8 mouse cellular contexts compared by ENCODE assay signal in the genomic region with DNA sequence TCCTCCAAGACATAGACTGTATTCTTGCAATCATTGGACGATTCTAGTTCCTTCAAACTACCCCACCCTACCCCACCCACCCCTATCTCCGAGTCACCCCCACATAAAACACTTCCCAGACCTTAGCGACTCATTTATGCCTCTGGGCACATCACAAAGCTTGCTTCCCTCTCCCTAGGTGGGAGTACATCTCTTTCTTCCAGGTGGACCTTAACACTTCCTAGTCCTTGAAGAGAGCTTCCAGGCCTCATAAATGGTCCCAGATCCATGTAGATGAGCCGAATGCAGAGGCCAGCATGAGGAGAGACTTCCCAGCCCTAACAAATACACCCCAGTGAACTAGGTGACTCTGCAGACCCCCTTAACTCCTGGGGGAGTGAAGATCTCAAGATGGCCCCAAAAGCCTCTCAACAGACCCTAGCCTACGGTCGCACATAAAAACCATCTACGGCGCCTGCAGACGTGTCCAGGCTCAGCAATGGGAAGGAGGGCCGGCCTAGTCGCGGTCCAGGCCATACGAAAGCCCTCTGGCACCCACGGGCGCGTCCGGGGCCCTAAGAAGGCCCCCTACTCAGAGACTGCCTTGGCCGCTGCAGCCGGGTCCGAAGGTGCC. TPM values are rescaled to one million over a fixed set of nuclear protein-coding genes. Genes with fewer than 3 reads are reported as not detected.
A peak's percentile ranks its signal among the peaks of the same experiment; 100 is the strongest.
DNase-seq lines count a peak whose midpoint lies in the region; ATAC-seq and TF ChIP-seq lines count a peak whose summit lies in the region.

No protein-coding gene starts in this region.

- H3K27ac ChIP-seq in thymus, adult 2 months (ENCODE audit: control insufficient read depth, insufficient read depth, low read length) = peak overlapping the region; percentile 2; the same call in 1 of the 2 replicates
- peak overlapping the region; percentile 95 for H3K27ac ChIP-seq in liver, embryonic 11.5 days (ENCODE audit: low read depth, low read length)
- H3K27ac ChIP-seq in stomach, postnatal 0 days (replicated peaks) = peak overlapping the region; percentile 95

- TF ChIP-seq EP300 in stomach, postnatal 0 days (optimal IDR thresholded peaks at IDR 0.05) = no peak

- DNase-seq in cerebellum, adult 9-10 months = peak; percentile 72
- DNase-seq in cerebellum, postnatal 14 days = no peak
- no peak for DNase-seq in thymus, adult 2 months
- no peak for DNase-seq in thymus, postnatal 4 days
- DNase-seq in liver, embryonic 11.5 days (ENCODE audit: low spot score) = no peak
- DNase-seq in stomach, postnatal 0 days (ENCODE audit: low spot score) = no peak
- DNase-seq in left cerebral cortex, adult 18-20 months (ENCODE audit: low spot score in 2 of 2) = no peak
- DNase-seq in ovary, postnatal 10 days (ENCODE audit: low spot score) = no peak

- peak overlapping the region; percentile 86 for H3K4me3 ChIP-seq in thymus, adult 2 months (ENCODE audit: control insufficient read depth, insufficient read depth, low read length)
- peak overlapping the region; percentile 92 for H3K4me3 ChIP-seq in liver, embryonic 11.5 days (ENCODE audit: low read depth, low read length)
- peak overlapping the region; percentile 92 for H3K4me3 ChIP-seq in stomach, postnatal 0 days (ENCODE audit: low read depth, low read length)

- ATAC-seq in liver, embryonic 11.5 days (replicated peaks; ENCODE audit: low FRiP score) = no peak
- no peak for ATAC-seq in stomach, postnatal 0 days (ENCODE audit: low FRiP score, low TSS enrichment)

- peak overlapping the region; percentile 96 for H3K9ac ChIP-seq in liver, embryonic 11.5 days (ENCODE audit: low read depth, low read length)
- peak overlapping the region; percentile 96 for H3K9ac ChIP-seq in stomach, postnatal 0 days (ENCODE audit: low read length)

- TF ChIP-seq POLR2A in thymus, adult 2 months (IDR thresholded peaks at IDR 0.05; ENCODE audit: control insufficient read depth, extremely low read depth, insufficient read depth, low read length, poor library complexity) = no peak

- H3K4me1 ChIP-seq in thymus, adult 2 months (replicated peaks; ENCODE audit: control insufficient read depth, insufficient read depth, low read length) = peaks cover 3% of the 10 kb centered on the region
- H3K4me1 ChIP-seq in liver, embryonic 11.5 days (replicated peaks; ENCODE audit: control insufficient read depth, insufficient read depth, low read length) = peaks cover 26% of the 10 kb centered on the region
- no peaks in the 10 kb centered on the region for H3K4me1 ChIP-seq in stomach, postnatal 0 days (replicated peaks; ENCODE audit: control insufficient read depth, insufficient read depth)

- TF ChIP-seq CTCF in thymus, adult 2 months (IDR thresholded peaks at IDR 0.05; ENCODE audit: borderline replicate concordance, control insufficient read depth, extremely low read depth, insufficient read depth, low read length, poor library complexity) = no peak
- no peak for TF ChIP-seq CTCF in stomach, postnatal 0 days (IDR thresholded peaks at IDR 0.05; ENCODE audit: low read depth)

- under 1% methylated on average over 20 of the region's 20 CpGs for WGBS in thymus, adult 2 months
- WGBS in liver, embryonic 11.5 days = 1% methylated on average over 20 of the region's 20 CpGs
- WGBS in stomach, postnatal 0 days = under 1% methylated on average over 20 of the region's 20 CpGs

- H3K36me3 ChIP-seq in thymus, adult 2 months (ENCODE audit: control insufficient read depth, insufficient read depth, low read length) = peaks cover 13% of the 10 kb centered on the region; the same call in 1 of the 2 replicates
- peaks cover 19% of the 10 kb centered on the region for H3K36me3 ChIP-seq in liver, embryonic 11.5 days (ENCODE audit: control insufficient read depth, insufficient read depth, low read length)
- H3K36me3 ChIP-seq in stomach, postnatal 0 days (ENCODE audit: control insufficient read depth, insufficient read depth, low read length) = peaks cover 7% of the 10 kb centered on the region; the same call in 1 of the 2 replicates

- no peaks in the 10 kb centered on the region for H3K9me3 ChIP-seq in liver, embryonic 11.5 days (ENCODE audit: control insufficient read depth, low read length)
- H3K9me3 ChIP-seq in stomach, postnatal 0 days (ENCODE audit: control insufficient read depth, low read length) = no peaks in the 10 kb centered on the region

- H3K4me2 ChIP-seq in liver, embryonic 11.5 days = peak overlapping the region; percentile 86
- H3K4me2 ChIP-seq in stomach, postnatal 0 days (replicated peaks; ENCODE audit: low read depth) = peak overlapping the region; percentile 74

- no peaks in the 10 kb centered on the region for H3K27me3 ChIP-seq in thymus, adult 2 months (ENCODE audit: control insufficient read depth, insufficient read depth, low read length)
- 0 out of 2 replicates have a peak, but pooled peaks cover 3% of the 10 kb centered on the region for H3K27me3 ChIP-seq in liver, embryonic 11.5 days (replicated peaks; ENCODE audit: control insufficient read depth, insufficient read depth, low read length)
- no peaks in the 10 kb centered on the region for H3K27me3 ChIP-seq in stomach, postnatal 0 days (ENCODE audit: control insufficient read depth, insufficient read depth, low read length)

RNA-seq across cellular contexts. Expression of a gene that starts 0.7 kb away (rescaled TPM):
- polyA plus RNA-seq in thymus, adult 2 months (2012; rRNA removed) = 118 and 131 TPM in 2 replicates
- 37.5 and 40.1 TPM in 2 replicates for polyA plus RNA-seq in liver, embryonic 11.5 days (2014; fragmentation: Nextera tagmentation; extraction: Ambion mirVana)
- polyA plus RNA-seq in stomach, postnatal 0 days (2015; fragmentation: Nextera tagmentation; extraction: Ambion mirVana) = 14.9 and 18.6 TPM in 2 replicates
- 100 to 1,000 TPM; 159 to 163 TPM for total RNA-seq in left cerebral cortex, adult 18-20 months (2021)

RNA-seq across cellular contexts. Expression of a gene that starts 2.3 kb away (rescaled TPM):
- 41.7 and 62.3 TPM in 2 replicates for polyA plus RNA-seq in thymus, adult 2 months (2012; rRNA removed)
- 19.3 and 21.6 TPM in 2 replicates for polyA plus RNA-seq in liver, embryonic 11.5 days (2014; fragmentation: Nextera tagmentation; extraction: Ambion mirVana)
- 81.5 and 87.2 TPM in 2 replicates for polyA plus RNA-seq in stomach, postnatal 0 days (2015; fragmentation: Nextera tagmentation; extraction: Ambion mirVana)
- 10 to 100 TPM; 10.0 to 14.5 TPM for total RNA-seq in left cerebral cortex, adult 18-20 months (2021)

RNA-seq across cellular contexts. Expression of a gene that starts 16.9 kb away (rescaled TPM):
- polyA plus RNA-seq in thymus, adult 2 months (2012; rRNA removed) = 85.6 and 87.4 TPM in 2 replicates
- 39.6 and 41.1 TPM in 2 replicates for polyA plus RNA-seq in liver, embryonic 11.5 days (2014; fragmentation: Nextera tagmentation; extraction: Ambion mirVana)
- 23.0 and 23.4 TPM in 2 replicates for polyA plus RNA-seq in stomach, postnatal 0 days (2015; fragmentation: Nextera tagmentation; extraction: Ambion mirVana)
- total RNA-seq in left cerebral cortex, adult 18-20 months (2021) = 1 to 10 TPM; 2.8 to 3.8 TPM

RNA-seq across cellular contexts. Expression of a gene that starts 18.0 kb away (rescaled TPM):
- 227 and 277 TPM in 2 replicates for polyA plus RNA-seq in thymus, adult 2 months (2012; rRNA removed)
- polyA plus RNA-seq in liver, embryonic 11.5 days (2014; fragmentation: Nextera tagmentation; extraction: Ambion mirVana) = 76.2 and 88.4 TPM in 2 replicates
- polyA plus RNA-seq in stomach, postnatal 0 days (2015; fragmentation: Nextera tagmentation; extraction: Ambion mirVana) = 55.7 and 59.8 TPM in 2 replicates
- total RNA-seq in left cerebral cortex, adult 18-20 months (2021) = 10 to 100 TPM; 35.2 to 41.9 TPM

RNA-seq across cellular contexts. Expression of a gene that starts 29.1 kb away (rescaled TPM):
- polyA plus RNA-seq in thymus, adult 2 months (2012; rRNA removed) = 242 and 260 TPM in 2 replicates
- polyA plus RNA-seq in liver, embryonic 11.5 days (2014; fragmentation: Nextera tagmentation; extraction: Ambion mirVana) = 175 and 186 TPM in 2 replicates
- polyA plus RNA-seq in stomach, postnatal 0 days (2015; fragmentation: Nextera tagmentation; extraction: Ambion mirVana) = 181 and 185 TPM in 2 replicates
- total RNA-seq in left cerebral cortex, adult 18-20 months (2021) = 100 to 1,000 TPM; 174 to 178 TPM

Comparison
In these comparisons a context has a peak if more than half of its experiments do, and no peak if none do; other contexts are left out.
1. H3K27ac ChIP-seq: peak in every context shown above with its lines; median percentile 95 in liver, embryonic 11.5 days; 95 in stomach, postnatal 0 days; 2 in thymus, adult 2 months.